Mouse (Mus musculus): ENCODE results near the gene Pde5a.

- no peak for TF ChIP-seq TAL1 (conservative IDR thresholded peaks at IDR 0.05; ENCODE audit: low read depth, low read length)
- no peak for TF ChIP-seq CTCF (IDR thresholded peaks at IDR 0.05; ENCODE audit: low read depth, low read length)
These were observed at the start of gene Pde5a for GRCm38 (mm10) chr3:122728852-122729600.
